Mouse (Mus musculus): ENCODE measurements at regions not wholly inside any gene's neighbourhood (a gene's known extent, or its start where the extent isn't known, plus 50 kb on each side); places are given as distances from the start of the nearest gene placed in this dataset.

GRCm38 (mm10) chr11:63287766-63288165, 159.0 kb downstream of the Pmp22 start:
- no peak for DNase-seq (ENCODE audit: low spot score in 2 of 2)

GRCm38 (mm10) chr11:63290618-63291017, 161.8 kb downstream of the Pmp22 start:
- no peak for DNase-seq (ENCODE audit: low spot score in 2 of 2)

GRCm38 (mm10) chr11:63293485-63293884, 164.7 kb downstream of the Pmp22 start:
- DNase-seq (ENCODE audit: low spot score in 2 of 2), result no peak

- DNase-seq (ENCODE audit: low spot score in 2 of 2), result no peak
Observed at GRCm38 (mm10) chr11:63294476-63294875, 165.7 kb downstream of the Pmp22 start.

- DNase-seq (ENCODE audit: low spot score in 2 of 2), result no peak
Observed at GRCm38 (mm10) chr11:63296476-63296875, 167.7 kb downstream of the Pmp22 start.

GRCm38 (mm10) chr11:63299712-63300581, 171.2 kb downstream of the Pmp22 start:
- no peak for DNase-seq (ENCODE audit: low spot score in 2 of 2)

GRCm38 (mm10) chr11:63325166-63325565, 196.4 kb downstream of the Pmp22 start:
- no peak for DNase-seq (ENCODE audit: low spot score in 2 of 2)

- DNase-seq (ENCODE audit: low spot score in 2 of 2), result no peak
Observed at GRCm38 (mm10) chr11:63326864-63327263, 198.1 kb downstream of the Pmp22 start.

- DNase-seq (ENCODE audit: low spot score in 2 of 2), result no peak
Observed at GRCm38 (mm10) chr11:63337503-63337902, 208.7 kb downstream of the Pmp22 start.

- DNase-seq (ENCODE audit: low spot score in 2 of 2), result no peak
Observed at GRCm38 (mm10) chr11:63338277-63338676, 209.5 kb downstream of the Pmp22 start.

- DNase-seq (ENCODE audit: low spot score in 2 of 2), result no peak
Observed at GRCm38 (mm10) chr11:63345653-63346052, 216.9 kb downstream of the Pmp22 start.

GRCm38 (mm10) chr11:63350123-63350696, 221.4 kb downstream of the Pmp22 start:
- DNase-seq (ENCODE audit: low spot score in 2 of 2), result no peak

GRCm38 (mm10) chr11:63351999-63352398, 223.2 kb downstream of the Pmp22 start:
- no peak for DNase-seq (ENCODE audit: low spot score in 2 of 2)

- no peak for DNase-seq (ENCODE audit: low spot score in 2 of 2)
Observed at GRCm38 (mm10) chr11:63352990-63353389, 224.2 kb downstream of the Pmp22 start.

- no peak for DNase-seq (ENCODE audit: low spot score in 2 of 2)
Observed at GRCm38 (mm10) chr11:63353671-63354070, 224.9 kb downstream of the Pmp22 start.

GRCm38 (mm10) chr11:63357772-63358344, 229.1 kb downstream of the Pmp22 start:
- no peak for DNase-seq (ENCODE audit: low spot score in 2 of 2)

- DNase-seq (ENCODE audit: low spot score in 2 of 2), result no peak
Observed at GRCm38 (mm10) chr11:63367756-63368265, 239.0 kb downstream of the Pmp22 start.

GRCm38 (mm10) chr11:63369475-63369874, 240.7 kb downstream of the Pmp22 start:
- no peak for DNase-seq (ENCODE audit: low spot score in 2 of 2)

GRCm38 (mm10) chr11:63376311-63376710, 247.5 kb downstream of the Pmp22 start:
- no peak for DNase-seq (ENCODE audit: low spot score in 2 of 2)

- DNase-seq (ENCODE audit: low spot score in 2 of 2), result no peak
Observed at GRCm38 (mm10) chr11:63376991-63377390, 248.2 kb downstream of the Pmp22 start.

- DNase-seq (ENCODE audit: low spot score in 2 of 2), result no peak
Observed at GRCm38 (mm10) chr11:63388247-63388646, 259.5 kb downstream of the Pmp22 start.

- no peak for DNase-seq (ENCODE audit: low spot score in 2 of 2)
Observed at GRCm38 (mm10) chr11:63391478-63391877, 262.7 kb downstream of the Pmp22 start.

- DNase-seq (ENCODE audit: low spot score in 2 of 2), result peak in 1 of 2 experiments; percentile 31
Observed at GRCm38 (mm10) chr11:63392378-63392777, 263.6 kb downstream of the Pmp22 start.
